Mouse (Mus musculus) kidney, embryonic 14.5 days (tissue): ENCODE data around the gene Ptbp3. TPM values are rescaled to one million over a fixed set of nuclear protein-coding genes. Genes with fewer than 3 reads are reported as not detected.

ENCODE experiments used
- ATAC-seq: fragments of 200-750 bp; cut with Nextera tagmentation; 2 replicates; pipeline ENCODE4 v1.8.0; 2017; ENCODE audit warnings: moderate number of reproducible peaks, mild to moderate bottlenecking, moderate TSS enrichment, moderate library complexity; ENCODE audit not compliant: low FRiP score, low TSS enrichment
- H3K27ac ChIP-seq: fragments of 300-500 bp; sonication (generic); 2 replicates; pipeline ENCODE4 v1.5.1; 2014; ENCODE audit warnings: low read depth, mild to moderate bottlenecking, low read length, moderate library complexity, mixed read lengths
- H3K27me3 ChIP-seq: fragments of 300-500 bp; sonication (generic); 2 replicates; pipeline ENCODE4 v1.6.1; 2014; ENCODE audit warnings: mild to moderate bottlenecking, low read length; ENCODE audit not compliant: control insufficient read depth, insufficient read depth
- H3K36me3 ChIP-seq: fragments of 300-500 bp; sonication (generic); 2 replicates; pipeline ENCODE4 v1.6.1; 2014; ENCODE audit warnings: low read length, mixed read lengths; ENCODE audit not compliant: control insufficient read depth, insufficient read depth
- H3K4me1 ChIP-seq: fragments of 300-500 bp; sonication (generic); 2 replicates; pipeline ENCODE4 v1.6.1; 2014; ENCODE audit warnings: low read length, mixed read lengths; ENCODE audit not compliant: control insufficient read depth, insufficient read depth
- H3K4me2 ChIP-seq: fragments of 300-500 bp; sonication (generic); replicated peaks from 2 replicates; pipeline ENCODE4 v1.6.1; 2014; ENCODE audit warnings: low read depth, mild to moderate bottlenecking, low read length
- H3K4me3 ChIP-seq: fragments of 300-500 bp; sonication (generic); 2 replicates; pipeline ENCODE4 v1.5.1; 2014; ENCODE audit warnings: mild to moderate bottlenecking, low read length
- H3K9ac ChIP-seq: fragments of 300-500 bp; sonication (generic); 2 replicates; pipeline ENCODE4 v1.6.1; 2014; ENCODE audit warnings: low read depth, mild to moderate bottlenecking, low read length, moderate library complexity
- H3K9me3 ChIP-seq: fragments of 300-500 bp; sonication (generic); 2 replicates; pipeline ENCODE4 v1.6.1; 2016; ENCODE audit warnings: low read length; ENCODE audit not compliant: control insufficient read depth
- WGBS: fragments of 180-500 bp; shearing (Covaris S2); extraction: QIAGEN DNeasy Blood & Tissue Kit; methylation state at CpG from one replicate; pipeline ENCODE4 v1.1.7; 2014; 5-methylcytosine and 5-hydroxymethylcytosine counted together
- polyA plus RNA-seq: library from polyadenylated mRNA; unstranded; fragments of >200 nt; fragmentation: Nextera tagmentation; extraction: Ambion mirVana; gene quantifications from 2 replicates; pipeline ENCODE4 v1.2.1, GENCODE M21; 2014

Gene Ptbp3
- polyA plus RNA-seq, 1 experiment from 2014 or later: 86.1 TPM

GRCm38 (mm10) chr4:59527470-59527869 is 21.7 kb downstream of the Ptbp3 start:
- whole genome bisulfite sequencing: 73% methylated on average over 3 of the region's 3 CpGs
- H3K9ac ChIP-seq: no peak overlapping the region
- H3K36me3 ChIP-seq: peaks cover 14% of the 10 kb centered on the region; the same call in 1 of the 2 replicates
- no peaks in the 10 kb centered on the region for H3K27me3 ChIP-seq
- no peak for ATAC-seq
- H3K9me3 ChIP-seq: no peaks in the 10 kb centered on the region
- H3K4me3 ChIP-seq: no peak overlapping the region
- H3K4me2 ChIP-seq: no peak overlapping the region
- H3K4me1 ChIP-seq: peaks cover 7% of the 10 kb centered on the region
- no peak overlapping the region for H3K27ac ChIP-seq

GRCm38 (mm10) chr4:59526728-59527127 is 22.4 kb downstream of the Ptbp3 start:
- 45% methylated on average over 2 of the region's 2 CpGs for WGBS
- Histone ChIP-seq H3K4me3 (no peak overlapping the region), H3K27ac (no peak overlapping the region), H3K4me1 (peaks cover 7% of the 10 kb centered on the region), H3K27me3 (no peaks in the 10 kb centered on the region), H3K36me3 (peaks cover 18% of the 10 kb centered on the region; the same call in 1 of the 2 replicates), H3K4me2 (no peak overlapping the region), H3K9ac (no peak overlapping the region), H3K9me3 (no peaks in the 10 kb centered on the region)
- no peak for ATAC-seq

GRCm38 (mm10) chr4:59524875-59525274 is 24.3 kb downstream of the Ptbp3 start:
- ATAC-seq: no peak
- peaks cover 18% of the 10 kb centered on the region; the same call in 1 of the 2 replicates for H3K36me3 ChIP-seq
- no peak overlapping the region for H3K9ac ChIP-seq
- H3K4me3 ChIP-seq: no peak overlapping the region
- 86% methylated on average over 3 of the region's 3 CpGs for WGBS
- H3K27me3 ChIP-seq: no peaks in the 10 kb centered on the region
- H3K9me3 ChIP-seq: no peaks in the 10 kb centered on the region
- H3K4me1 ChIP-seq: peaks cover 4% of the 10 kb centered on the region; the same call in 1 of the 2 replicates
- no peak overlapping the region for H3K27ac ChIP-seq
- no peak overlapping the region for H3K4me2 ChIP-seq

- H3K4me2 ChIP-seq: no peak overlapping the region
- H3K27me3 ChIP-seq: no peaks in the 10 kb centered on the region
- ATAC-seq: no peak
- no peaks in the 10 kb centered on the region for H3K9me3 ChIP-seq
- no peak overlapping the region for H3K9ac ChIP-seq
- no peaks in the 10 kb centered on the region for H3K4me1 ChIP-seq
- H3K27ac ChIP-seq: no peak overlapping the region
- no peak overlapping the region for H3K4me3 ChIP-seq
- peaks cover 29% of the 10 kb centered on the region for H3K36me3 ChIP-seq
These were observed 38.8 kb downstream of the Ptbp3 start for GRCm38 (mm10) chr4:59510321-59510720.

- peaks cover 27% of the 10 kb centered on the region for H3K36me3 ChIP-seq
- H3K27me3 ChIP-seq: no peaks in the 10 kb centered on the region
- H3K4me3 ChIP-seq: no peak overlapping the region
- H3K9ac ChIP-seq: no peak overlapping the region
- H3K27ac ChIP-seq: no peak overlapping the region
- H3K9me3 ChIP-seq: no peaks in the 10 kb centered on the region
- H3K4me2 ChIP-seq: no peak overlapping the region
- WGBS: 90% methylated on average over 2 of the region's 2 CpGs
- ATAC-seq: no peak
- H3K4me1 ChIP-seq: no peaks in the 10 kb centered on the region
These were observed 39.6 kb downstream of the Ptbp3 start for GRCm38 (mm10) chr4:59509558-59509957.

- Histone ChIP-seq H3K36me3 (peaks cover 19% of the 10 kb centered on the region), H3K27me3 (no peaks in the 10 kb centered on the region), H3K4me3 (no peak overlapping the region), H3K4me1 (no peaks in the 10 kb centered on the region), H3K9ac (no peak overlapping the region), H3K4me2 (no peak overlapping the region), H3K27ac (no peak overlapping the region), H3K9me3 (no peaks in the 10 kb centered on the region)
- WGBS: 73% methylated on average over 2 of the region's 2 CpGs
- ATAC-seq: no peak
These were observed 41.4 kb downstream of the Ptbp3 start for GRCm38 (mm10) chr4:59507766-59508165.

- Histone ChIP-seq H3K9ac (no peak overlapping the region), H3K4me3 (no peak overlapping the region), H3K36me3 (peaks cover 16% of the 10 kb centered on the region), H3K4me1 (no peaks in the 10 kb centered on the region), H3K9me3 (no peaks in the 10 kb centered on the region), H3K27ac (no peak overlapping the region), H3K4me2 (no peak overlapping the region), H3K27me3 (no peaks in the 10 kb centered on the region)
- 97% methylated on average over 3 of the region's 3 CpGs for WGBS
- no peak for ATAC-seq
These were observed 42.5 kb downstream of the Ptbp3 start for GRCm38 (mm10) chr4:59506704-59507103.

- Histone ChIP-seq H3K27ac (no peak overlapping the region), H3K4me3 (no peak overlapping the region), H3K27me3 (no peaks in the 10 kb centered on the region), H3K9ac (no peak overlapping the region), H3K4me1 (no peaks in the 10 kb centered on the region), H3K4me2 (no peak overlapping the region), H3K9me3 (no peaks in the 10 kb centered on the region), H3K36me3 (peaks cover 22% of the 10 kb centered on the region)
- WGBS: 88% methylated on average over 3 of the region's 3 CpGs
- no peak for ATAC-seq
These were observed 43.7 kb downstream of the Ptbp3 start for GRCm38 (mm10) chr4:59505481-59505880.

GRCm38 (mm10) chr4:59491097-59491496 is 58.1 kb downstream of the Ptbp3 start:
- Histone ChIP-seq H3K9ac (no peak overlapping the region), H3K4me1 (no peaks in the 10 kb centered on the region), H3K36me3 (peaks cover 45% of the 10 kb centered on the region), H3K4me2 (no peak overlapping the region), H3K27ac (no peak overlapping the region), H3K9me3 (no peaks in the 10 kb centered on the region), H3K4me3 (no peak overlapping the region), H3K27me3 (no peaks in the 10 kb centered on the region)
- no peak for ATAC-seq
- WGBS: 97% methylated on average over 2 of the region's 2 CpGs
